Mouse (Mus musculus) left cerebral cortex, adult 8-10 months (tissue): Measurements from ENCODE around the gene Hist1h2ak. TPM values are rescaled to one million over a fixed set of nuclear protein-coding genes. Genes with fewer than 3 reads are reported as not detected.

Experiments used
- microRNA-seq, 2 experiments: library from miRNA; unstranded; fragments of <30 nt; microRNA quantifications; one replicate each; pipeline ENCODE4 v1.2.0; 2022
- total RNA-seq, 4 experiments: library from RNA; stranded (reverse); gene quantifications; 2 replicates each; pipeline ENCODE4 v1.2.4; 2022

Gene Hist1h2ak
- total RNA-seq, 4 experiments from 2014 or later, result 9.6 to 16.7 (median 11.1) TPM

Small RNA genes lying within 50 kb of the gene (microRNA-seq; reads per million reads assigned to microRNA genes)
- gene Gm44346 (0 reads per million in 2 experiments), gene Gm44357 (0 reads per million in 2 experiments), gene Gm44367 (0 reads per million in 2 experiments), gene Gm44454 (0 reads per million in 2 experiments)

Other genes starting within 250 kb of the Hist1h2ak start
- 10 to 100 TPM; 16.2 to 16.5 (median 16.3) TPM for gene Zkscan8, start 222.7 kb downstream of the Hist1h2ak start, total RNA-seq
- gene Olfr1366, start 211.0 kb downstream of the Hist1h2ak start, total RNA-seq, result not detected
- not detected for gene Olfr1535, start 193.9 kb downstream of the Hist1h2ak start, total RNA-seq
- gene Olfr1364, start 172.1 kb downstream of the Hist1h2ak start, total RNA-seq, result not detected
- gene Olfr1362, start 139.8 kb downstream of the Hist1h2ak start, total RNA-seq, result not detected
- not detected for gene Olfr11, start 111.3 kb downstream of the Hist1h2ak start, total RNA-seq
- gene Olfr1361, start 90.4 kb downstream of the Hist1h2ak start, total RNA-seq, result not detected
- not detected for gene Olfr1360, start 76.4 kb downstream of the Hist1h2ak start, total RNA-seq
- gene Olfr1359, start 55.7 kb downstream of the Hist1h2ak start, total RNA-seq, result not detected
- gene Hist1h2bl, start 37.7 kb downstream of the Hist1h2ak start, total RNA-seq, result 10 to 100 TPM; 16.0 to 30.4 (median 22.3) TPM
- 10 to 100 TPM in 3 of 4 experiments, not detected in 1; 16.4 to 24.8 (median 22.3) TPM for gene Hist1h2ai, start 37.4 kb downstream of the Hist1h2ak start, total RNA-seq
- 10 to 100 TPM; 40.8 to 60.6 (median 44.2) TPM for gene Hist1h3h, start 36.2 kb downstream of the Hist1h2ak start, total RNA-seq
- 1 to 10 TPM; 2.5 to 5.9 (median 4.5) TPM for gene Hist1h2bm, start 31.8 kb downstream of the Hist1h2ak start, total RNA-seq
- 10 to 100 TPM; 18.4 to 23.9 (median 19.2) TPM for gene Hist1h4j, start 18.8 kb downstream of the Hist1h2ak start, total RNA-seq
- gene Hist1h4k, start 3.3 kb downstream of the Hist1h2ak start, total RNA-seq, result 100 to 1,000 TPM; 294 to 349 (median 343) TPM
- gene Hist1h2bn, start 296 bp upstream of the Hist1h2ak start, total RNA-seq, result 10 to 100 TPM in 3 of 4 experiments, 1 to 10 TPM in 1; 1.6 to 11.3 (median 10.8) TPM
- gene Hist1h1b, start 26.8 kb upstream of the Hist1h2ak start, total RNA-seq, result 10 to 100 TPM in 2 of 4 experiments, 1 to 10 TPM in 2; 7.2 to 11.0 (median 10.2) TPM
- 10 to 100 TPM; 44.4 to 70.8 (median 54.9) TPM for gene Hist1h3i, start 29.5 kb upstream of the Hist1h2ak start, total RNA-seq
- 1 to 10 TPM in 2 of 4 experiments, not detected in 2; 2.9 to 4.0 TPM for gene Hist1h2an, start 33.4 kb upstream of the Hist1h2ak start, total RNA-seq
- 10 to 100 TPM in 1 of 4 experiments, 1 to 10 TPM in 3; 6.0 to 11.4 (median 8.5) TPM for gene Hist1h2bp, start 33.6 kb upstream of the Hist1h2ak start, total RNA-seq
- gene Hist1h2bq, start 56.4 kb upstream of the Hist1h2ak start, total RNA-seq, result 10 to 100 TPM; 26.3 to 44.6 (median 31.8) TPM
- 10 to 100 TPM in 3 of 4 experiments, not detected in 1; 14.7 to 30.0 (median 20.1) TPM for gene Hist1h2ao, start 56.6 kb upstream of the Hist1h2ak start, total RNA-seq
- gene Hist1h4m, start 57.9 kb upstream of the Hist1h2ak start, total RNA-seq, result 100 to 1,000 TPM; 177 to 265 (median 220) TPM
- 10 to 100 TPM; 31.1 to 87.2 (median 44.3) TPM for gene Hist1h4n, start 78.4 kb upstream of the Hist1h2ak start, total RNA-seq
- gene Hist1h2ap, start 79.7 kb upstream of the Hist1h2ak start, total RNA-seq, result 10 to 100 TPM in 2 of 4 experiments, 1 to 10 TPM in 1, not detected in 1; 7.5 to 39.9 (median 17.1) TPM
- gene Hist1h2br, start 79.9 kb upstream of the Hist1h2ak start, total RNA-seq, result 10 to 100 TPM; 26.6 to 43.8 (median 31.6) TPM
- 1 to 10 TPM; 2.4 to 4.1 (median 3.3) TPM for gene Zfp184, start 191.3 kb upstream of the Hist1h2ak start, total RNA-seq
- not detected for gene Pom121l2, start 227.4 kb upstream of the Hist1h2ak start, total RNA-seq